Mouse (Mus musculus): Measurements from ENCODE around the gene Cnksr3. TPM values are rescaled to one million over a fixed set of nuclear protein-coding genes. Genes with fewer than 3 reads are reported as not detected.

Gene Cnksr3
- polyA plus RNA-seq, 1 experiment: 11.4 TPM

- TF ChIP-seq E2F4 (IDR thresholded peaks at IDR 0.05; ENCODE audit: insufficient read depth) (no peak), POLR2AphosphoS2 (IDR thresholded peaks at IDR 0.05; ENCODE audit: insufficient read length, low read depth) (no peak), REST (IDR thresholded peaks at IDR 0.05; ENCODE audit: insufficient read depth, insufficient read length) (no peak), USF1 (IDR thresholded peaks at IDR 0.05; ENCODE audit: low read depth) (no peak)
- peaks cover 87% of the 10 kb centered on the region for H3K79me2 ChIP-seq (ENCODE audit: control insufficient read depth, insufficient read depth)
- no peak overlapping the region for H3K4me2 ChIP-seq (ENCODE audit: low read depth)
- no peak overlapping the region for H3ac ChIP-seq (ENCODE audit: control insufficient read depth, insufficient read length)
- H3K4me3 ChIP-seq: no peak overlapping the region
- no peaks in the 10 kb centered on the region for H3K36me3 ChIP-seq (ENCODE audit: control insufficient read depth, insufficient read depth)
- no peaks in the 10 kb centered on the region for H3K27me3 ChIP-seq (ENCODE audit: control insufficient read depth, insufficient read depth, insufficient read length)
Measured at GRCm38 (mm10) chr10:7198201-7198600, 13.8 kb downstream of the Cnksr3 start.

- Histone ChIP-seq H3K4me2 (ENCODE audit: low read depth) (no peak overlapping the region), H3K79me2 (ENCODE audit: control insufficient read depth, insufficient read depth) (peaks cover 83% of the 10 kb centered on the region), H3K27me3 (ENCODE audit: control insufficient read depth, insufficient read depth, insufficient read length) (no peaks in the 10 kb centered on the region), H3K4me3 (no peak overlapping the region), H3K36me3 (ENCODE audit: control insufficient read depth, insufficient read depth) (no peaks in the 10 kb centered on the region), H3ac (ENCODE audit: control insufficient read depth, insufficient read length) (no peak overlapping the region)
- TF ChIP-seq SRF (IDR thresholded peaks at IDR 0.05; ENCODE audit: control insufficient read depth, insufficient read length, low read depth): no peak
- TF ChIP-seq TCF3 (IDR thresholded peaks at IDR 0.05; ENCODE audit: insufficient read length, low read depth): no peak
- no peak for TF ChIP-seq POLR2AphosphoS2 (IDR thresholded peaks at IDR 0.05; ENCODE audit: insufficient read length, low read depth)
- TF ChIP-seq E2F4 (IDR thresholded peaks at IDR 0.05; ENCODE audit: insufficient read depth): no peak
- no peak for TF ChIP-seq USF1 (IDR thresholded peaks at IDR 0.05; ENCODE audit: low read depth)
- no peak for TF ChIP-seq REST (IDR thresholded peaks at IDR 0.05; ENCODE audit: insufficient read depth, insufficient read length)
- TF ChIP-seq MYOD1 (IDR thresholded peaks at IDR 0.05; ENCODE audit: control insufficient read depth in 1 of 3, insufficient read length in 2 of 3, low read depth in 2 of 3): no peak
- no peak for TF ChIP-seq MYOG (IDR thresholded peaks at IDR 0.05; ENCODE audit: control insufficient read depth in 1 of 3, insufficient read depth in 1 of 3, insufficient read length in 2 of 3, low read depth in 2 of 3)
- no peak for TF ChIP-seq MAX (IDR thresholded peaks at IDR 0.05; ENCODE audit: low read depth)
- no peak for TF ChIP-seq POLR2A (IDR thresholded peaks at IDR 0.05; ENCODE audit: insufficient read length, low read depth)
- no peak for TF ChIP-seq TCF12 (IDR thresholded peaks at IDR 0.05; ENCODE audit: insufficient read depth, poor library complexity, severe bottlenecking)
- TF ChIP-seq CEBPB (IDR thresholded peaks at IDR 0.05; ENCODE audit: insufficient read depth, poor library complexity, severe bottlenecking): no peak
Measured at GRCm38 (mm10) chr10:7197733-7198132, 14.3 kb downstream of the Cnksr3 start.

DNA sequence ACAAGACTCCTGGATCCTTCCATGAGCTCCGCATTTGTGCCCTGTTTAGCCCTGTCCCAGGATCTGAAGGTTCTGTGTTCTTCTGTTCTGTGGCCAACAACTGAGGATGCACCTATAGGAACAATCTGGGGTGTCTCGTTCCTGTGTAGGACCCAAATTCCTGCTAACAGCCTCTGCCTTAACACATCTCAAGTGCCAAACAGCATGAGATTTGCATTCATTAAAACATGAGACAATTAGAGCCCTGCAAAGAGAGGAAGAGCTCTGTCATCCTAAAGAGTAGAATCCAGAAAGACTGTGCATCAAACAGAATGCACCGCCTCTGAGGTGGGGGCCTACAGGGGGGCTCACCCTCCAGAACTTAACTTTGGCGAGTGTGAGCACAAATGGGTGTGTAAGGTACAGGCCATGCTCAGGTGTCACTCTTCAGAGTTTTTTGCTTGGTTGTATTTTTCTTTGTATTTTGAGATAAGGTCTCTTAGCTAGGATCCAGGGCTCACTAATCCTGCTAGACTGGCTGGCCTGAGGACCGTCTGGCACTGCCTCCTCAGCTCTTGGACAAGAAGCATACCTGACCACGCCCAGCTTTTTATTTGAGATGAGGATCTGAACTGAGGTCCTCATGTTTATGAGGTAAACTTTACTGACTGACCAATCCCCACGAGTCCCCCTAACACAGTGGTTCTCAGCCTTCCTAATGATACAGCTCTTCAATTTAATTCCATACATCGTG, 15.2 kb downstream of the Cnksr3 start:
- Histone ChIP-seq H3K4me3 (no peak overlapping the region), H3K27me3 (ENCODE audit: control insufficient read depth, insufficient read depth, insufficient read length) (no peaks in the 10 kb centered on the region), H3K4me2 (ENCODE audit: low read depth) (no peak overlapping the region), H3ac (ENCODE audit: control insufficient read depth, insufficient read length) (no peak overlapping the region), H3K79me2 (ENCODE audit: control insufficient read depth, insufficient read depth) (peaks cover 79% of the 10 kb centered on the region), H3K36me3 (ENCODE audit: control insufficient read depth, insufficient read depth) (no peaks in the 10 kb centered on the region)
- TF ChIP-seq USF1 (IDR thresholded peaks at IDR 0.05; ENCODE audit: low read depth) (no peak), E2F4 (IDR thresholded peaks at IDR 0.05; ENCODE audit: insufficient read depth) (no peak), MAX (IDR thresholded peaks at IDR 0.05; ENCODE audit: low read depth) (no peak), TCF12 (IDR thresholded peaks at IDR 0.05; ENCODE audit: insufficient read depth, poor library complexity, severe bottlenecking) (no peak), CEBPB (IDR thresholded peaks at IDR 0.05; ENCODE audit: insufficient read depth, poor library complexity, severe bottlenecking) (no peak), TCF3 (IDR thresholded peaks at IDR 0.05; ENCODE audit: insufficient read length, low read depth) (no peak), REST (IDR thresholded peaks at IDR 0.05; ENCODE audit: insufficient read depth, insufficient read length) (no peak), MYOD1 (IDR thresholded peaks at IDR 0.05; ENCODE audit: control insufficient read depth in 1 of 3, insufficient read length in 2 of 3, low read depth in 2 of 3) (no peak), POLR2AphosphoS2 (IDR thresholded peaks at IDR 0.05; ENCODE audit: insufficient read length, low read depth) (no peak), SRF (IDR thresholded peaks at IDR 0.05; ENCODE audit: control insufficient read depth, insufficient read length, low read depth) (no peak), MYOG (IDR thresholded peaks at IDR 0.05; ENCODE audit: control insufficient read depth in 1 of 3, insufficient read depth in 1 of 3, insufficient read length in 2 of 3, low read depth in 2 of 3) (no peak), POLR2A (IDR thresholded peaks at IDR 0.05; ENCODE audit: insufficient read length, low read depth) (no peak)

GRCm38 (mm10) chr10:7195927-7196326, 16.1 kb downstream of the Cnksr3 start:
- no peak for TF ChIP-seq TCF3 (IDR thresholded peaks at IDR 0.05; ENCODE audit: insufficient read length, low read depth)
- no peak for TF ChIP-seq REST (IDR thresholded peaks at IDR 0.05; ENCODE audit: insufficient read depth, insufficient read length)
- no peak for TF ChIP-seq MYOG (IDR thresholded peaks at IDR 0.05; ENCODE audit: control insufficient read depth in 1 of 3, insufficient read depth in 1 of 3, insufficient read length in 2 of 3, low read depth in 2 of 3)
- TF ChIP-seq POLR2A (IDR thresholded peaks at IDR 0.05; ENCODE audit: insufficient read length, low read depth): no peak
- no peak for TF ChIP-seq MYOD1 (IDR thresholded peaks at IDR 0.05; ENCODE audit: control insufficient read depth in 1 of 3, insufficient read length in 2 of 3, low read depth in 2 of 3)
- no peak for TF ChIP-seq TCF12 (IDR thresholded peaks at IDR 0.05; ENCODE audit: insufficient read depth, poor library complexity, severe bottlenecking)
- no peak for TF ChIP-seq MAX (IDR thresholded peaks at IDR 0.05; ENCODE audit: low read depth)
- no peak for TF ChIP-seq USF1 (IDR thresholded peaks at IDR 0.05; ENCODE audit: low read depth)
- no peak for TF ChIP-seq POLR2AphosphoS2 (IDR thresholded peaks at IDR 0.05; ENCODE audit: insufficient read length, low read depth)
- no peak for TF ChIP-seq SRF (IDR thresholded peaks at IDR 0.05; ENCODE audit: control insufficient read depth, insufficient read length, low read depth)
- TF ChIP-seq CEBPB (IDR thresholded peaks at IDR 0.05; ENCODE audit: insufficient read depth, poor library complexity, severe bottlenecking): no peak
- TF ChIP-seq E2F4 (IDR thresholded peaks at IDR 0.05; ENCODE audit: insufficient read depth): no peak
- Histone ChIP-seq H3K4me3 (no peak overlapping the region), H3K36me3 (ENCODE audit: control insufficient read depth, insufficient read depth) (no peaks in the 10 kb centered on the region), H3K4me2 (ENCODE audit: low read depth) (no peak overlapping the region), H3ac (ENCODE audit: control insufficient read depth, insufficient read length) (no peak overlapping the region), H3K27me3 (ENCODE audit: control insufficient read depth, insufficient read depth, insufficient read length) (no peaks in the 10 kb centered on the region), H3K79me2 (ENCODE audit: control insufficient read depth, insufficient read depth) (peaks cover 80% of the 10 kb centered on the region)

Measured in myocyte (in vitro differentiated cells).